Mouse (Mus musculus) layer of hippocampus, adult 2 months (tissue): ENCODE measurements around the gene Zc3h4. TPM values are rescaled to one million over a fixed set of nuclear protein-coding genes. Genes with fewer than 3 reads are reported as not detected.
A peak's percentile ranks its signal among the peaks of the same experiment; 100 is the strongest.

Experiments used
- DNase-seq, 2 experiments: peaks; one replicate each; pipeline ENCODE4 v3.0.0; 2022; ENCODE audit warnings: low spot score in 2 of 2
- H3K27ac ChIP-seq: fragments of 200-600 bp; 2 replicates; pipeline ENCODE4 v1.8.1; 2022
- H3K4me3 ChIP-seq: fragments of 200-600 bp; 2 replicates; pipeline ENCODE4 v1.8.1; 2022; ENCODE audit warnings: mild to moderate bottlenecking
- CTCF ChIP-seq: fragments of 200-600 bp; conservative IDR thresholded peaks from 2 replicates; pipeline ENCODE4 v1.8.1; 2022; ENCODE audit warnings: antibody characterized with exemption, mild to moderate bottlenecking, moderate library complexity
- total RNA-seq, 2 experiments: library from RNA; stranded (reverse); gene quantifications; 2 replicates each; pipeline ENCODE4 v1.2.3; 2021

Gene Zc3h4
- total RNA-seq, 2 experiments from 2014 or later = 62.4 to 64.4 TPM

- no peak for TF ChIP-seq CTCF
- H3K27ac ChIP-seq = no peak overlapping the region
- DNase-seq = no peak
- H3K4me3 ChIP-seq = no peak overlapping the region
These were observed 19.9 kb downstream of the Zc3h4 start for GRCm38 (mm10) chr7:16420493-16421118.

- no peak for DNase-seq
- Histone ChIP-seq H3K27ac (no peak overlapping the region), H3K4me3 (no peak overlapping the region)
- no peak for TF ChIP-seq CTCF
These were observed 21.6 kb downstream of the Zc3h4 start for GRCm38 (mm10) chr7:16422222-16422856.

GRCm38 (mm10) chr7:16423731-16424130, 23.0 kb downstream of the Zc3h4 start:
- Histone ChIP-seq H3K27ac (no peak overlapping the region), H3K4me3 (no peak overlapping the region)
- no peak for TF ChIP-seq CTCF
- no peak for DNase-seq

- no peak overlapping the region for H3K27ac ChIP-seq
- no peak for TF ChIP-seq CTCF
- no peak for DNase-seq
- no peak overlapping the region for H3K4me3 ChIP-seq
These were observed 25.0 kb downstream of the Zc3h4 start for GRCm38 (mm10) chr7:16425721-16426120.

- H3K27ac ChIP-seq = no peak overlapping the region
- DNase-seq = peak; percentile 66 to 75
- peak; percentile 95 for TF ChIP-seq CTCF
These were observed 25.5 kb downstream of the Zc3h4 start for GRCm38 (mm10) chr7:16426129-16426729.

GRCm38 (mm10) chr7:16433352-16433971, 32.8 kb downstream of the Zc3h4 start:
- TF ChIP-seq CTCF = no peak
- H3K27ac ChIP-seq = no peak overlapping the region
- H3K4me3 ChIP-seq = no peak overlapping the region
- DNase-seq = no peak

More at GRCm38 (mm10) chr7:16426129-16426729, 25.5 kb downstream of the Zc3h4 start:
- H3K4me3 ChIP-seq = no peak overlapping the region

GRCm38 (mm10) chr7:16435088-16435487, 34.4 kb downstream of the Zc3h4 start:
- peak in 1 of 2 experiments; percentile 13 for DNase-seq
- TF ChIP-seq CTCF = no peak

GRCm38 (mm10) chr7:16441241-16441640, 40.5 kb downstream of the Zc3h4 start:
- Histone ChIP-seq H3K27ac (no peak overlapping the region), H3K4me3 (no peak overlapping the region)
- TF ChIP-seq CTCF = peak; percentile 56
- DNase-seq = no peak

More at GRCm38 (mm10) chr7:16435088-16435487, 34.4 kb downstream of the Zc3h4 start:
- Histone ChIP-seq H3K4me3 (no peak overlapping the region), H3K27ac (no peak overlapping the region)

- Histone ChIP-seq H3K4me3 (no peak overlapping the region), H3K27ac (no peak overlapping the region)
- no peak for DNase-seq
- TF ChIP-seq CTCF = no peak
These were observed 50.9 kb downstream of the Zc3h4 start for GRCm38 (mm10) chr7:16451656-16452055.

GRCm38 (mm10) chr7:16452587-16453073, 51.9 kb downstream of the Zc3h4 start, which contains the start of gene Tmem160:
Tmem160 (plus strand) TSS chr7:16452779.
- Histone ChIP-seq H3K27ac (peak within 1 kb of the TSS; percentile 85), H3K4me3 (peak within 1 kb of the TSS; percentile 84)
- no peak for TF ChIP-seq CTCF
- DNase-seq = peak; percentile 84 to 95

- peak; percentile 59 to 79 for DNase-seq
- no peak for TF ChIP-seq CTCF
- Histone ChIP-seq H3K4me3 (peak overlapping the region; percentile 84), H3K27ac (peak overlapping the region; percentile 85)
These were observed 52.5 kb downstream of the Zc3h4 start for GRCm38 (mm10) chr7:16453118-16453711.

GRCm38 (mm10) chr7:16455016-16455415, 54.3 kb downstream of the Zc3h4 start:
- H3K4me3 ChIP-seq = no peak overlapping the region
- TF ChIP-seq CTCF = no peak
- H3K27ac ChIP-seq = no peak overlapping the region
- DNase-seq = no peak

- DNase-seq = no peak
- TF ChIP-seq CTCF = no peak
These were observed 55.6 kb downstream of the Zc3h4 start for GRCm38 (mm10) chr7:16456289-16456688.

More at GRCm38 (mm10) chr7:16456289-16456688, 55.6 kb downstream of the Zc3h4 start:
- Histone ChIP-seq H3K4me3 (no peak overlapping the region), H3K27ac (no peak overlapping the region)
